In the genomic region with DNA sequence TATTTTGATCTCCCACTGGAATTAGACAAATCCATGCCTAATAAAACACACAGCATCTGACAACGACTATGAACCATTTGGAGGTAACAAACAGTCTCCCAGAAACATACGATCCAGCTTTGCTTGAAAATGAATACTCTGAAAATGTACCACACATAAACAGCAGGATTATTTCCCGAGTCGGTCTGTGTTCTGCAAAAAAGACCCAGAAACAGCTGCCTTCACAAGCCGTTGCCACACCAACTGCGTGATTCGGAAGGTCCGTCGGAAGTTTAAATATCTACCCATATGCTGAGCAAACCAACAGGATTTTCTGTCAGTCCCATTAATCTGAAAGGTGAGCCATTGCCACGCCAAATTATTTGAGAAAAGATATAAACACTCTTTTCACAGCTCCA, we compare ENCODE assay signal across 12 mouse cellular contexts.
DNase-seq lines count a peak whose midpoint lies in the region; ATAC-seq and TF ChIP-seq lines count a peak whose summit lies in the region.
"Had no signal": no experiment of that assay in that cellular context is flagged by ENCODE, and none has a peak within 500 bp of the region (broad histone marks: within the 10 kb centered on the region; RNA-seq: fewer than 3 reads in every experiment).

No protein-coding gene starts in this region.

- WGBS in heart, embryonic 13.5 days = 78% methylated on average over 10 of the region's 10 CpGs
- WGBS in embryonic facial prominence, embryonic 14.5 days = 24% methylated on average over 10 of the region's 10 CpGs

- peaks cover 92% of the 10 kb centered on the region for H3K79me2 ChIP-seq in myocyte (ENCODE audit: control insufficient read depth, insufficient read depth)

- H3ac ChIP-seq in myocyte (ENCODE audit: control insufficient read depth, insufficient read length) = no peak overlapping the region

- H3K4me1 ChIP-seq in heart, embryonic 13.5 days = peaks cover 16% of the 10 kb centered on the region
- H3K4me1 ChIP-seq in embryonic facial prominence, embryonic 14.5 days (ENCODE audit: control insufficient read depth, insufficient read depth, low read length) = peaks cover 11% of the 10 kb centered on the region; the same call in 1 of the 2 replicates

- ATAC-seq in heart, embryonic 13.5 days (ENCODE audit: extremely low read depth, insufficient number of reproducible peaks, low FRiP score, low TSS enrichment) = no peak
- ATAC-seq in embryonic facial prominence, embryonic 14.5 days (ENCODE audit: low read depth) = peak; percentile 15; the same call in 1 of the 2 replicates
- ATAC-seq: liver, postnatal 0 days had no signal

- H3K27me3 ChIP-seq in heart, embryonic 13.5 days (replicated peaks) = no peaks in the 10 kb centered on the region
- H3K27me3 ChIP-seq in embryonic facial prominence, embryonic 14.5 days (replicated peaks; ENCODE audit: control insufficient read depth, insufficient read depth, low read length) = no peaks in the 10 kb centered on the region
- H3K27me3 ChIP-seq in myocyte (ENCODE audit: control insufficient read depth, insufficient read depth, insufficient read length) = no peaks in the 10 kb centered on the region

- no peak for TF ChIP-seq POLR2A in myocyte (IDR thresholded peaks at IDR 0.05; ENCODE audit: insufficient read length, low read depth)

- no peak for TF ChIP-seq CTCF in layer of hippocampus, adult 2 months (conservative IDR thresholded peaks at IDR 0.05)

- no peaks in the 10 kb centered on the region for H3K36me3 ChIP-seq in heart, embryonic 13.5 days
- no peaks in the 10 kb centered on the region for H3K36me3 ChIP-seq in embryonic facial prominence, embryonic 14.5 days (ENCODE audit: control insufficient read depth, insufficient read depth, low read length)
- H3K36me3 ChIP-seq in myocyte (ENCODE audit: control insufficient read depth, insufficient read depth) = no peaks in the 10 kb centered on the region

- no peak overlapping the region for H3K27ac ChIP-seq in heart, embryonic 13.5 days (replicated peaks)
- H3K27ac ChIP-seq in layer of hippocampus, adult 2 months = peak overlapping the region; percentile 87
- H3K27ac ChIP-seq in embryonic facial prominence, embryonic 14.5 days (replicated peaks; ENCODE audit: low read depth, low read length) = peak overlapping the region; percentile 68; the same call in 1 of the 2 replicates

- peak overlapping the region; percentile 28; the same call in 1 of the 2 replicates for H3K4me3 ChIP-seq in heart, embryonic 13.5 days
- peak overlapping the region; percentile 49 for H3K4me3 ChIP-seq in layer of hippocampus, adult 2 months
- H3K4me3 ChIP-seq in embryonic facial prominence, embryonic 14.5 days (ENCODE audit: low read depth, low read length) = peak overlapping the region; percentile 7
- H3K4me3 ChIP-seq in myocyte = peak overlapping the region; percentile 22

- intact Hi-C loops in heart, postnatal 25 days (cut with DNase I) = loop anchor here (2.0 kb wide), 1 partner anchor 18 kb away; no protein-coding TSS in a partner anchor

- no peak overlapping the region for H3K9ac ChIP-seq in heart, embryonic 13.5 days
- peak overlapping the region; percentile 52; the same call in 1 of the 2 replicates for H3K9ac ChIP-seq in embryonic facial prominence, embryonic 14.5 days (ENCODE audit: low read depth, low read length)
- H3K9ac ChIP-seq: liver, postnatal 0 days had no signal

- no peak for DNase-seq in heart, postnatal 25 days (ENCODE audit: low spot score)
- DNase-seq in layer of hippocampus, adult 2 months (ENCODE audit: low spot score in 2 of 2) = no peak
- DNase-seq in layer of hippocampus, adult 9-10 months (ENCODE audit: low spot score) = no peak
- peak; percentile 71 for DNase-seq in embryonic facial prominence, embryonic 14.5 days (ENCODE audit: low spot score)
- DNase-seq in embryo, embryonic 11 days = no peak
- DNase-seq in spleen, postnatal 4 days (ENCODE audit: low spot score in 2 of 2) = no peak
- DNase-seq: cerebellum, postnatal 25 days; kidney, postnatal 25 days; liver, postnatal 0 days; midbrain, embryonic 14.5 days had no signal

- no peaks in the 10 kb centered on the region for H3K9me3 ChIP-seq in heart, embryonic 13.5 days
- H3K9me3 ChIP-seq in embryonic facial prominence, embryonic 14.5 days (ENCODE audit: control insufficient read depth, low read length) = no peaks in the 10 kb centered on the region

- peak overlapping the region; percentile 3 for H3K4me2 ChIP-seq in heart, embryonic 13.5 days
- peak overlapping the region; percentile 49 for H3K4me2 ChIP-seq in embryonic facial prominence, embryonic 14.5 days (ENCODE audit: low read depth, low read length)
- peak overlapping the region; percentile 69 for H3K4me2 ChIP-seq in myocyte (ENCODE audit: low read depth)

TF ChIP-seq in myocyte, 11 proteins besides CTCF, POLR2A, EP300 and RAD21:
- TF ChIP-seq USF1 (IDR thresholded peaks at IDR 0.05; ENCODE audit: low read depth) (no peak), MAX (IDR thresholded peaks at IDR 0.05; ENCODE audit: low read depth) (no peak), REST (IDR thresholded peaks at IDR 0.05; ENCODE audit: insufficient read depth, insufficient read length) (no peak), TCF12 (IDR thresholded peaks at IDR 0.05; ENCODE audit: insufficient read depth, poor library complexity, severe bottlenecking) (no peak), POLR2AphosphoS2 (IDR thresholded peaks at IDR 0.05; ENCODE audit: insufficient read length, low read depth) (no peak), MYOD1 (IDR thresholded peaks at IDR 0.05; ENCODE audit: control insufficient read depth in 1 of 3, insufficient read length in 2 of 3, low read depth in 2 of 3) (peak in 2 of 3 experiments; percentile 6 to 36), SRF (IDR thresholded peaks at IDR 0.05; ENCODE audit: control insufficient read depth, insufficient read length, low read depth) (no peak)
TF ChIP-seq in myocyte: peak in this region for 1.

Comparison
In these comparisons a context has a peak if more than half of its experiments do, and no peak if none do; other contexts are left out.
1. H3K4me2 ChIP-seq: peak in every context shown above with its lines; median percentile 69 in myocyte; 49 in embryonic facial prominence, embryonic 14.5 days; 3 in heart, embryonic 13.5 days.